Mouse (Mus musculus): ENCODE measurements around the gene Tmem52. TPM values are rescaled to one million over a fixed set of nuclear protein-coding genes. Genes with fewer than 3 reads are reported as not detected.

Gene Tmem52
- polyA plus RNA-seq, 1 experiment from 2014 or later = 1.9 TPM

DNA sequence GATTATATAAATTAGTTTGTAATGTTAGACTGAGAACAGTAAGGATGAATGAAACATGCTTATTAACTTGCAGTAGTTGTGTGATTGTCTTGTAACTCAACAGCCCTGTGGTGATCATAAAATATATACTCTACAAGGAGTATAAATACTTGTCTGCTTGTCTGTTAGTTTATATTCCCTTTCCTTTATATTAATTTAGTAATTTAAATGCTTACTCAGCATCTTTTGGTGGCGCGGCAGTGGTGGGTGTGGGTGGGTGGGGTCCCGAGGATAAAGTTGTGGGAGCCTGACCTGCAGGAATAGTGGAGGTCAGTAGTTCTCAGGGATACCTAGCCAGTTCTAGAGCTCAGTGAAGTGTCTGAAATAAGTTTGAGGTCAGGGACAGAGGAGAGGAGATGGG is 29.0 kb downstream of the Tmem52 start:
- Histone ChIP-seq H3K9me3 (ENCODE audit: low read length) (no peaks in the 10 kb centered on the region), H3K4me2 (replicated peaks; ENCODE audit: low read depth, low read length) (no peak overlapping the region), H3K9ac (replicated peaks; ENCODE audit: low read length) (no peak overlapping the region), H3K27me3 (ENCODE audit: insufficient read depth, low read length) (no peaks in the 10 kb centered on the region), H3K36me3 (ENCODE audit: insufficient read depth, low read length) (no peaks in the 10 kb centered on the region), H3K4me3 (ENCODE audit: low read length) (no peak overlapping the region), H3K27ac (ENCODE audit: low read length) (no peak overlapping the region), H3K4me1 (ENCODE audit: insufficient read depth, low read length) (peaks cover 23% of the 10 kb centered on the region)
- 77% methylated on average over 3 of the region's 3 CpGs for WGBS
- no peak for ATAC-seq (ENCODE audit: low FRiP score, low TSS enrichment)

DNA sequence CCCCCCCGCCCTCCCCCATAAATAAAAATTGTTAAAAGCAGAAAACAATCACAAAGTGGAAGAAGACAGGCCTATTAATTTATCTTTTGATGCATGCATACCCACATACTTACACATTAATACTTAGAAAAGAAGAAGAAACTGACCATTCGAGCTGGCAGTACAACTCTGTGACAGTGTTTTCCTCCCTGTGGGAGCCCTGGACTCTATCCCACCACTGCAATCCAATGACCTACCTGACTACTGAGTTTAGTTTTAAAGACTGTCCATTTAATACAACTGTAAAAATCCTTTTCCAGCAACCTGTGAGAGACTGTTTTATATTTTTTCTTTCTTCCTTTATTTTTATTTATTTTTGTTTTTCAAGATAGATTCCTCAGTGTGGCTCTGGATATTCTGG is 32.2 kb downstream of the Tmem52 start:
- WGBS = 76% methylated on average over 2 of the region's 2 CpGs
- H3K9me3 ChIP-seq (ENCODE audit: low read length) = no peaks in the 10 kb centered on the region
- ATAC-seq (ENCODE audit: low FRiP score, low TSS enrichment) = no peak
- no peak overlapping the region for H3K4me2 ChIP-seq (replicated peaks; ENCODE audit: low read depth, low read length)
- no peak overlapping the region for H3K4me3 ChIP-seq (ENCODE audit: low read length)
- H3K9ac ChIP-seq (replicated peaks; ENCODE audit: low read length) = no peak overlapping the region
- H3K27me3 ChIP-seq (ENCODE audit: insufficient read depth, low read length) = no peaks in the 10 kb centered on the region
- H3K27ac ChIP-seq (ENCODE audit: low read length) = no peak overlapping the region
- no peaks in the 10 kb centered on the region for H3K36me3 ChIP-seq (ENCODE audit: insufficient read depth, low read length)
- H3K4me1 ChIP-seq (ENCODE audit: insufficient read depth, low read length) = peaks cover 9% of the 10 kb centered on the region; the same call in 1 of the 2 replicates

DNA sequence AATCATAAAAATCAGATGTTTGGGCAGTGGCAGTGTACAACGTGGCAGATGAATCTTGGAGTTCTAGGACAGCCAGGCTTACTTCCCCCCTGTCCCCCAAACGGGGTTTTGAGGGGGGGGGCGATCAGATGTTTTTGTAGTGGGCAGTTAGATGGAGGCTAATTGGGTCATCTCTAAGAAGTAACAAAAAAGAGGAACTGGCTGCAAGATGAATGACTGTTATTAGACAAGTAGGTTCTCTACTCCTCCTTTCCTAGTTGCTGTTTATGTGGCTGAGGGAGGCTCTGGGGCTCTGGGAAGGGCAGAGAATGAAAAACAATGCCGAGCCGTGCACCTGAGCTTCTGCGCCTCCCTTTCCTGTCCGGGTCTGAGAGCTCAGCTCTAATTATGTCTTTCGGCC is 36.2 kb downstream of the Tmem52 start:
- ATAC-seq (ENCODE audit: low FRiP score, low TSS enrichment) = no peak
- H3K4me2 ChIP-seq (replicated peaks; ENCODE audit: low read depth, low read length) = no peak overlapping the region
- peaks cover 7% of the 10 kb centered on the region; the same call in 1 of the 2 replicates for H3K4me1 ChIP-seq (ENCODE audit: insufficient read depth, low read length)
- H3K27ac ChIP-seq (ENCODE audit: low read length) = no peak overlapping the region
- H3K4me3 ChIP-seq (ENCODE audit: low read length) = no peak overlapping the region
- WGBS = 31% methylated on average over 8 of the region's 8 CpGs
- H3K36me3 ChIP-seq (ENCODE audit: insufficient read depth, low read length) = no peaks in the 10 kb centered on the region
- H3K9ac ChIP-seq (replicated peaks; ENCODE audit: low read length) = no peak overlapping the region
- H3K9me3 ChIP-seq (ENCODE audit: low read length) = no peaks in the 10 kb centered on the region
- no peaks in the 10 kb centered on the region for H3K27me3 ChIP-seq (ENCODE audit: insufficient read depth, low read length)

DNA sequence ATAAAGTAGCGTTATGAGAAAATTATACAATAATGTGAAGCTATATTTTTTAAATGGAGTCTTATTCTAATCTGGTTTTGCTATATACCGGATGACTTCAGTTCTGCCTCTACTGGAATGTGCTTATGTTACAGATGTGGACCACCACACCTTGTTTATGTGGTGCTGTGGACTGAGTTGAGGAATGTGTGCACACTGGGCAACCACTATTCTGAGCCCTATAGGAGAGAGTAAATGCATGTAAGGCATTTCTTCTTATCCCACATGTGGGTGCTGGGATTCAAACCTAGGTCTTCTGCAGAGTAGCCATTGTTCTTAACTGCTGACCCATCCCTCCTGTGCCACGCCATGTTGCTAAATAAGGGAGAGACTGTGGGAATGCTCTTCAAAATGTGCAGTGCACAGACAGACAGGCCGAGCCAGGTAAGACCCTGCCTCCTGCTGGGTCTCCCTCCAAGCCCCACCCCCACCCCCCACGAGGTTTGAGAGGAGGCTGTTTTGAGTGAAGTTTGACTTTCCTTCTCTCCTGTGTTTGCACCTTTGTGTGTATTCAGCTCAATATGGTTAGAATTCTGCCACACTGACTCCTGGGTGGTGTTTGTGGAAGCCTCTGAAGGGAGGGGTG is 36.9 kb downstream of the Tmem52 start:
- H3K27ac ChIP-seq (ENCODE audit: low read length) = no peak overlapping the region
- no peak for ATAC-seq (ENCODE audit: low FRiP score, low TSS enrichment)

DNA sequence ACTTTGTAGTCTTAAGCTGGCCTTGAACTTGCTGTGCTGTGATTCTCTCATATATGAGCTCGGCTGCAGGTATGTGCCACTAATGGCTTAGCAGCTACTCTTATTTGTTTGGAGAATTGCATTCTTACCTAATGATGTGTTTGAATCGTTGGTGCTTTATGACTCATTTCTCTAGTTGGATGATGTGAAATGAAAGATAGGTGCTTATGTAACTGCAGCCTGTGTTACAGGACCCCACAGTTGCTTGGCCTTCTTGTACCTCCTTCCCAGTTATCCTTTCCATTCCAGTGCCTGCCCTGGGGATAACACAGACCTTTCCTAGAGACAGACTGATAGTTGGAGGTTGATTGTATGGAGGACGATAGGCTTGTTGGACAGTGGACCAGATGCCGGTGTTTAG is 39.7 kb downstream of the Tmem52 start:
- H3K27me3 ChIP-seq (ENCODE audit: insufficient read depth, low read length) = no peaks in the 10 kb centered on the region
- 79% methylated on average over 4 of the region's 4 CpGs for WGBS
- H3K27ac ChIP-seq (ENCODE audit: low read length) = no peak overlapping the region
- H3K4me2 ChIP-seq (replicated peaks; ENCODE audit: low read depth, low read length) = no peak overlapping the region
- H3K4me3 ChIP-seq (ENCODE audit: low read length) = no peak overlapping the region
- H3K4me1 ChIP-seq (ENCODE audit: insufficient read depth, low read length) = peaks cover 7% of the 10 kb centered on the region; the same call in 1 of the 2 replicates
- no peaks in the 10 kb centered on the region for H3K9me3 ChIP-seq (ENCODE audit: low read length)
- H3K9ac ChIP-seq (replicated peaks; ENCODE audit: low read length) = no peak overlapping the region
- H3K36me3 ChIP-seq (ENCODE audit: insufficient read depth, low read length) = no peaks in the 10 kb centered on the region
- ATAC-seq (ENCODE audit: low FRiP score, low TSS enrichment) = no peak

More for the DNA sequence above, 36.9 kb downstream of the Tmem52 start:
- H3K9ac ChIP-seq (replicated peaks; ENCODE audit: low read length) = no peak overlapping the region
- no peak overlapping the region for H3K4me2 ChIP-seq (replicated peaks; ENCODE audit: low read depth, low read length)
- no peaks in the 10 kb centered on the region for H3K36me3 ChIP-seq (ENCODE audit: insufficient read depth, low read length)
- H3K27me3 ChIP-seq (ENCODE audit: insufficient read depth, low read length) = no peaks in the 10 kb centered on the region
- peaks cover 7% of the 10 kb centered on the region; the same call in 1 of the 2 replicates for H3K4me1 ChIP-seq (ENCODE audit: insufficient read depth, low read length)
- no peaks in the 10 kb centered on the region for H3K9me3 ChIP-seq (ENCODE audit: low read length)
- WGBS = 82% methylated on average over 5 of the region's 5 CpGs
- no peak overlapping the region for H3K4me3 ChIP-seq (ENCODE audit: low read length)

DNA sequence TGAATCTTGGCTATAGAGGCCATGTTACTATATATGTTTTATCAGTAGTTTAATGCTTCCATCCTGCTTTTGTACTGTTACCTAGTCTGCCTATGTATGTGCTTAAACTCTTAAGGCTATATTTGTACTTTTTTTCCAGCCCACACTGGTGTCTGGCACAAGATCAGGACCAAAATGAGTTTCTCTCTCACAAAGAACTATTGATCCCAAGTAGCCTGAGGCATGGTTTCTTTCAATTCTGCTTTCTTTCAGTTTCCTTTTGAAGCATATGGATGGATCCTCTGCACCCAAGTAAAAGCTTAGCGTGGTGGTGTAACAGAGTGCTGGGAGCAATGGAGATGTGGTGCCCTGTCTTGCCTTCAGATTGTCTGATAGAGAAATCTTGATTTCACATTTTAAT is 42.1 kb downstream of the Tmem52 start:
- Histone ChIP-seq H3K4me1 (ENCODE audit: insufficient read depth, low read length) (peaks cover 1% of the 10 kb centered on the region; the same call in 1 of the 2 replicates), H3K27ac (ENCODE audit: low read length) (no peak overlapping the region), H3K9ac (replicated peaks; ENCODE audit: low read length) (no peak overlapping the region), H3K36me3 (ENCODE audit: insufficient read depth, low read length) (0 out of 2 replicates have a peak, but pooled peaks cover 3% of the 10 kb centered on the region), H3K4me2 (replicated peaks; ENCODE audit: low read depth, low read length) (no peak overlapping the region), H3K9me3 (ENCODE audit: low read length) (no peaks in the 10 kb centered on the region), H3K4me3 (ENCODE audit: low read length) (no peak overlapping the region), H3K27me3 (ENCODE audit: insufficient read depth, low read length) (no peaks in the 10 kb centered on the region)
- ATAC-seq (ENCODE audit: low FRiP score, low TSS enrichment) = no peak
- 90% methylated on average over 1 of the region's 1 CpGs for WGBS

DNA sequence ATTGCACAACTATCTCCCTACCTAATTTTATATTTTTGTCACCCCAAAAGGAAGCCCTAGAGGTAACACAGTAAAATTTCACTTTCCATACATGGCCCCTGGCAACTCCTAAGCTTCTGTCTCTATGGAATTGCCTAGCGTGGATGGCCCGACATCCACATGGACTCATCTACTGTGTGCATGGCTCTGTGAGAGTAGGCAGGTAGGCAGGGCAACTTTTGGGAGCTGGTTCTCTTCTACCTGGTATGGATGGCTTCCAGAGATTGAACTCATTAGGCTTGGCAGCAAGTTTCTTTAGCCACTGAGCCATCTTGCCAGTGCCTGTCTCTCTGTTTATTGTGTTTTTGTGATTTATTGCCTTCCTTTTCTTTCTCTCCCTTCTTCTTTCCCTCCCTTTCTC is 45.9 kb downstream of the Tmem52 start:
- no peaks in the 10 kb centered on the region for H3K4me1 ChIP-seq (ENCODE audit: insufficient read depth, low read length)
- no peak overlapping the region for H3K27ac ChIP-seq (ENCODE audit: low read length)
- H3K9me3 ChIP-seq (ENCODE audit: low read length) = no peaks in the 10 kb centered on the region
- H3K4me3 ChIP-seq (ENCODE audit: low read length) = no peak overlapping the region
- no peak for ATAC-seq (ENCODE audit: low FRiP score, low TSS enrichment)
- H3K9ac ChIP-seq (replicated peaks; ENCODE audit: low read length) = no peak overlapping the region
- no peaks in the 10 kb centered on the region for H3K27me3 ChIP-seq (ENCODE audit: insufficient read depth, low read length)
- WGBS = 86% methylated on average over 2 of the region's 2 CpGs
- no peak overlapping the region for H3K4me2 ChIP-seq (replicated peaks; ENCODE audit: low read depth, low read length)
- 0 out of 2 replicates have a peak, but pooled peaks cover 3% of the 10 kb centered on the region for H3K36me3 ChIP-seq (ENCODE audit: insufficient read depth, low read length)

DNA sequence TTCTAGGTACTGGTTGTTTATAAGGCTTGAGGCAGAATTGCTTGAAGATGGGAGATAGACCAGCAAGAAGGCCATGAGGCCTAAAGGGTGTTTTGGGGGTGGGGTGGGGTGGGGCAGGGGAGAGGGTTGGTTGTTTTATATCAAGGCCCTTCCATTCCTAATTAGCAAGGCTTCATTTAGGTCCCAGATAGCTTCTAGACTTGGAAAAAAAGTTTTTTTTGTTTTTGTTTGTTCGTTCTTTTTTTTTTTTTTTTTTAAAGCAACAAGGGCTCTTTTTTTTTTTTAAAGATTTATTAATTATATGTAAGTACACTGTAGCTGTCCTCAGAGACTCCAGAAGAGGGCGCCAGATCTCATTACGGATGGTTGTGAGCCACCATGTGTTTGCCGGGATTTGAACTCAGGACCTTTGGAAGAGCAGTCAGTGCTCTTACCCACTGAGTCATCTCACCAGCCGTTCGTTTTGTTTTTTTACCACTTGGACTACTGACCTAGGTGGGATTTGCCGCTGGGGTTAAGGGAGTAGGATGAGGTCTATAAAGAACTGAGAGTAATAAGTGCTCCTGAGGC is 49.1 kb downstream of the Tmem52 start:
- H3K27ac ChIP-seq (ENCODE audit: low read length) = no peak overlapping the region
- H3K4me3 ChIP-seq (ENCODE audit: low read length) = no peak overlapping the region
- no peaks in the 10 kb centered on the region for H3K27me3 ChIP-seq (ENCODE audit: insufficient read depth, low read length)
- H3K9ac ChIP-seq (replicated peaks; ENCODE audit: low read length) = no peak overlapping the region
- H3K36me3 ChIP-seq (ENCODE audit: insufficient read depth, low read length) = peaks cover 10% of the 10 kb centered on the region
- H3K9me3 ChIP-seq (ENCODE audit: low read length) = no peaks in the 10 kb centered on the region
- WGBS = 77% methylated on average over 7 of the region's 7 CpGs
- H3K4me2 ChIP-seq (replicated peaks; ENCODE audit: low read depth, low read length) = no peak overlapping the region
- H3K4me1 ChIP-seq (ENCODE audit: insufficient read depth, low read length) = 0 out of 2 replicates have a peak, but pooled peaks cover 6% of the 10 kb centered on the region
- ATAC-seq (ENCODE audit: low FRiP score, low TSS enrichment) = no peak
